Mouse (Mus musculus): ENCODE data around the gene Foxc2. TPM values are rescaled to one million over a fixed set of nuclear protein-coding genes. Genes with fewer than 3 reads are reported as not detected.
A peak's percentile ranks its signal among the peaks of the same experiment; 100 is the strongest.

Foxc2 gene
- polyA plus RNA-seq, 1 experiment from 2014 or later, result 1.5 TPM

- no peak for ATAC-seq (ENCODE audit: low FRiP score, low TSS enrichment)
- H3K4me1 ChIP-seq (ENCODE audit: control insufficient read depth, insufficient read depth, low read length), result peaks cover 9% of the 10 kb centered on the region; the same call in 1 of the 2 replicates
- peak within 1 kb of the TSS; percentile 58 for H3K4me2 ChIP-seq (ENCODE audit: low read length)
- under 1% methylated on average over 71 of the region's 83 CpGs for WGBS
- peak within 1 kb of the TSS; percentile 30 for H3K4me3 ChIP-seq (replicated peaks; ENCODE audit: low read depth, low read length)
- no peak within 1 kb of the TSS for H3K9ac ChIP-seq (replicated peaks; ENCODE audit: low read length)
- H3K27ac ChIP-seq (replicated peaks; ENCODE audit: low read depth, low read length), result no peak within 1 kb of the TSS
- DNase-seq, result peak; percentile 59
- no peaks in the 10 kb centered on the region for H3K36me3 ChIP-seq (ENCODE audit: control insufficient read depth, insufficient read depth, low read length)
- peaks cover 98% of the 10 kb centered on the region for H3K27me3 ChIP-seq (ENCODE audit: control insufficient read depth, insufficient read depth, low read length)
- no peaks in the 10 kb centered on the region for H3K9me3 ChIP-seq (ENCODE audit: control insufficient read depth, low read length)
Measured at GRCm38 (mm10) chr8:121084210-121084951, 31.6 kb upstream of the Foxc2 start, which contains the start of gene Foxf1. TSS of gene Foxf1 (plus strand) at chr8:121084386.

GRCm38 (mm10) chr8:121085011-121085410, 31.0 kb upstream of the Foxc2 start:
- DNase-seq, result no peak
- WGBS, result under 1% methylated on average over 30 of the region's 30 CpGs
- no peak overlapping the region for H3K9ac ChIP-seq (replicated peaks; ENCODE audit: low read length)

GRCm38 (mm10) chr8:121085561-121085960, 30.4 kb upstream of the Foxc2 start:
- H3K9ac ChIP-seq (replicated peaks; ENCODE audit: low read length), result no peak overlapping the region
- H3K27ac ChIP-seq (replicated peaks; ENCODE audit: low read depth, low read length), result no peak overlapping the region
- no peak overlapping the region for H3K4me2 ChIP-seq (ENCODE audit: low read length)
- WGBS, result 21% methylated on average over 3 of the region's 3 CpGs
- H3K4me3 ChIP-seq (replicated peaks; ENCODE audit: low read depth, low read length), result 0 out of 2 replicates have a peak overlapping the region, but pooled peaks have one; percentile 2
- peaks cover 98% of the 10 kb centered on the region for H3K27me3 ChIP-seq (ENCODE audit: control insufficient read depth, insufficient read depth, low read length)
- no peaks in the 10 kb centered on the region for H3K9me3 ChIP-seq (ENCODE audit: control insufficient read depth, low read length)
- DNase-seq, result no peak
- peaks cover 9% of the 10 kb centered on the region; the same call in 1 of the 2 replicates for H3K4me1 ChIP-seq (ENCODE audit: control insufficient read depth, insufficient read depth, low read length)
- no peak for ATAC-seq (ENCODE audit: low FRiP score, low TSS enrichment)
- no peaks in the 10 kb centered on the region for H3K36me3 ChIP-seq (ENCODE audit: control insufficient read depth, insufficient read depth, low read length)

More at GRCm38 (mm10) chr8:121085011-121085410, 31.0 kb upstream of the Foxc2 start:
- Histone ChIP-seq H3K9me3 (ENCODE audit: control insufficient read depth, low read length) (no peaks in the 10 kb centered on the region), H3K4me2 (ENCODE audit: low read length) (peak overlapping the region; percentile 58; the same call in 1 of the 2 replicates), H3K27me3 (ENCODE audit: control insufficient read depth, insufficient read depth, low read length) (peaks cover 98% of the 10 kb centered on the region), H3K4me3 (replicated peaks; ENCODE audit: low read depth, low read length) (0 out of 2 replicates have a peak overlapping the region, but pooled peaks have one; percentile 2), H3K36me3 (ENCODE audit: control insufficient read depth, insufficient read depth, low read length) (no peaks in the 10 kb centered on the region), H3K27ac (replicated peaks; ENCODE audit: low read depth, low read length) (no peak overlapping the region), H3K4me1 (ENCODE audit: control insufficient read depth, insufficient read depth, low read length) (peaks cover 9% of the 10 kb centered on the region; the same call in 1 of the 2 replicates)
- ATAC-seq (ENCODE audit: low FRiP score, low TSS enrichment), result no peak

GRCm38 (mm10) chr8:121086004-121086900, 29.7 kb upstream of the Foxc2 start:
- ATAC-seq (ENCODE audit: low FRiP score, low TSS enrichment), result no peak
- H3K4me2 ChIP-seq (ENCODE audit: low read length), result no peak overlapping the region
- peaks cover 98% of the 10 kb centered on the region for H3K27me3 ChIP-seq (ENCODE audit: control insufficient read depth, insufficient read depth, low read length)
- no peaks in the 10 kb centered on the region for H3K9me3 ChIP-seq (ENCODE audit: control insufficient read depth, low read length)
- H3K9ac ChIP-seq (replicated peaks; ENCODE audit: low read length), result no peak overlapping the region
- H3K4me3 ChIP-seq (replicated peaks; ENCODE audit: low read depth, low read length), result no peak overlapping the region
- no peak overlapping the region for H3K27ac ChIP-seq (replicated peaks; ENCODE audit: low read depth, low read length)
- WGBS, result 8% methylated on average over 19 of the region's 19 CpGs
- H3K36me3 ChIP-seq (ENCODE audit: control insufficient read depth, insufficient read depth, low read length), result no peaks in the 10 kb centered on the region
- peaks cover 9% of the 10 kb centered on the region; the same call in 1 of the 2 replicates for H3K4me1 ChIP-seq (ENCODE audit: control insufficient read depth, insufficient read depth, low read length)
- DNase-seq, result no peak

- Histone ChIP-seq H3K9ac (replicated peaks; ENCODE audit: low read length) (no peak overlapping the region), H3K36me3 (ENCODE audit: control insufficient read depth, insufficient read depth, low read length) (no peaks in the 10 kb centered on the region), H3K4me3 (replicated peaks; ENCODE audit: low read depth, low read length) (no peak overlapping the region), H3K4me1 (ENCODE audit: control insufficient read depth, insufficient read depth, low read length) (peaks cover 9% of the 10 kb centered on the region; the same call in 1 of the 2 replicates), H3K27ac (replicated peaks; ENCODE audit: low read depth, low read length) (no peak overlapping the region), H3K4me2 (ENCODE audit: low read length) (no peak overlapping the region), H3K27me3 (ENCODE audit: control insufficient read depth, insufficient read depth, low read length) (peaks cover 96% of the 10 kb centered on the region), H3K9me3 (ENCODE audit: control insufficient read depth, low read length) (no peaks in the 10 kb centered on the region)
- DNase-seq (no peak), ATAC-seq (ENCODE audit: low FRiP score, low TSS enrichment) (no peak)
- 2% methylated on average over 8 of the region's 8 CpGs for WGBS
Measured at GRCm38 (mm10) chr8:121088281-121088680, 27.7 kb upstream of the Foxc2 start.

GRCm38 (mm10) chr8:121088871-121089630, 26.9 kb upstream of the Foxc2 start:
- Histone ChIP-seq H3K9me3 (ENCODE audit: control insufficient read depth, low read length) (no peaks in the 10 kb centered on the region), H3K4me3 (replicated peaks; ENCODE audit: low read depth, low read length) (no peak overlapping the region), H3K9ac (replicated peaks; ENCODE audit: low read length) (no peak overlapping the region), H3K27me3 (ENCODE audit: control insufficient read depth, insufficient read depth, low read length) (peaks cover 95% of the 10 kb centered on the region), H3K4me2 (ENCODE audit: low read length) (no peak overlapping the region), H3K36me3 (ENCODE audit: control insufficient read depth, insufficient read depth, low read length) (no peaks in the 10 kb centered on the region), H3K4me1 (ENCODE audit: control insufficient read depth, insufficient read depth, low read length) (peaks cover 3% of the 10 kb centered on the region; the same call in 1 of the 2 replicates), H3K27ac (replicated peaks; ENCODE audit: low read depth, low read length) (no peak overlapping the region)
- ATAC-seq (ENCODE audit: low FRiP score, low TSS enrichment), result no peak
- 2% methylated on average over 40 of the region's 40 CpGs for WGBS
- no peak for DNase-seq

- WGBS, result 2% methylated on average over 32 of the region's 32 CpGs
- H3K27me3 ChIP-seq (ENCODE audit: control insufficient read depth, insufficient read depth, low read length), result peaks cover 87% of the 10 kb centered on the region
- no peaks in the 10 kb centered on the region for H3K9me3 ChIP-seq (ENCODE audit: control insufficient read depth, low read length)
- H3K36me3 ChIP-seq (ENCODE audit: control insufficient read depth, insufficient read depth, low read length), result no peaks in the 10 kb centered on the region
- no peak overlapping the region for H3K9ac ChIP-seq (replicated peaks; ENCODE audit: low read length)
- no peak for ATAC-seq (ENCODE audit: low FRiP score, low TSS enrichment)
- H3K4me2 ChIP-seq (ENCODE audit: low read length), result no peak overlapping the region
- no peak overlapping the region for H3K4me3 ChIP-seq (replicated peaks; ENCODE audit: low read depth, low read length)
- no peak for DNase-seq
- H3K4me1 ChIP-seq (ENCODE audit: control insufficient read depth, insufficient read depth, low read length), result no peaks in the 10 kb centered on the region
- H3K27ac ChIP-seq (replicated peaks; ENCODE audit: low read depth, low read length), result no peak overlapping the region
Measured at GRCm38 (mm10) chr8:121089631-121090380, 26.2 kb upstream of the Foxc2 start.

Measured in midbrain, embryonic 14.5 days (tissue).